Mouse (Mus musculus) stomach, postnatal 0 days (tissue): ENCODE measurements around the gene Tbc1d9.

Source experiments
- CTCF ChIP-seq: IDR thresholded peaks from 2 replicates; pipeline ENCODE4 v1.5.1; 2016; ENCODE audit warnings: antibody characterized with exemption, low read depth, mild to moderate bottlenecking, moderate library complexity
- EP300 ChIP-seq: optimal IDR thresholded peaks from 2 replicates; pipeline ENCODE3; 2016; ENCODE audit warnings: antibody characterized with exemption

DNA sequence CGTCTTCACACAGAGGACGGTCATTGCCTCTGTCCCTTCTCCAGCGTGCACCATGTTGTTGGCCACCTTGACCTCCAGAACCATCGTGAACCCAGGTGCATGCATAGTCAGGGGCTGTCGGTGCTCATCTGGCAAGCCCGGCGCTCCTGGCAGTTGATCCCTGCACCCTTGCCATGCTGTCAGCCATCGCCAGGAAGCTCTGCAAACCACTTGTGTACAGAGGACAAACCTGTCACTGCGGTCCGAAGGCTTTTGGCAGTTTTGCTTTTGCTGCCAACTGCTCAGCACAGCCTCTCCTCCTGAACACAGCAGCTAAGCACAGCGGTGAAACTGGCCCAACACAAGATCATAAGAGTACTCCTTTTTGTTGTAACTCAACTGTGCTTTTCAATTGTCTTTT is 37.8 kb downstream of the Tbc1d9 start:
- no peak for TF ChIP-seq CTCF
- TF ChIP-seq EP300 = no peak
